Mouse (Mus musculus) adrenal gland, adult 8-10 months (tissue): ENCODE measurements around the gene Kcnh4. TPM values are rescaled to one million over a fixed set of nuclear protein-coding genes. Genes with fewer than 3 reads are reported as not detected.

Source experiments
- DNase-seq: peaks from one replicate; pipeline ENCODE4 v3.0.0; 2022
- total RNA-seq, 4 experiments: library from RNA; stranded (reverse); gene quantifications; 2 replicates each; pipeline ENCODE4 v1.2.4; 2022

The Kcnh4 gene
- total RNA-seq, 4 experiments from 2014 or later, result 0.15 to 0.31 (median 0.23) TPM

DNA sequence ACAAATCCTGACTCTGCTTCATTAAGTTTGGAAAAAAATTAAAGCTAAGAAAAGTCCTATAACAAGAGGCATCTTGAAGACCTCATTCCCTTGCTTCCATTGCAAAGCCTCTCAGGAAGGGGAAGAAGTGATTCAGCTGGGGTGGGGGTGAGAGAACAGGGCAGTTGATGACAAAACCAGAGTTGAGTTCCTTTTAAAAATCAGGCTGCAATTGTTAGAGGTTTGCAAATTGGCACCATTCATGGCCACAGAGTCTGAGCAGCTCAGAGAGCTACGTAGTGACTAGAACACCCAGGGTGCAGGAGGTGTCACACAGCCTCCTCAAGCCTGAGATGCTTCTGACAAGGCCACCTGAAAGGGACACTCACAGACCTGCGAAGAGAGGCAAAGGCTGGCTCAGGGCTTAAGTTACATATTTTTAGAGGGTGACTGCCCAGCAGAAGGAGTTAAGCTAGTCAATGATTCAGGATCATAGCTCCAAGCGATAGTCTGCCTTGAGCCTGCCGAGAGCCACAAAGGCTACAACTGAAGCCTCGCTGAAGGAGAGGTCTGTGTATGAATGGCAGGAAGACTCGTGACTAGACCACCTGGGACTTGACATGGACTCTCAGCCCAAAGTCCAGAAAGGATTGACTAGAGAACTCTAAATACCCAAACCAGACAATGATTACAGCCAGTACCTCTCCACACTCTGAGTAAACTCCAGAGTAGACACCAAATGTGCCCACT, 29.1 kb downstream of the Kcnh4 start:
- no peak for DNase-seq

- DNase-seq, result no peak
Measured at GRCm38 (mm10) chr11:100729976-100730375, 29.8 kb downstream of the Kcnh4 start.

DNA sequence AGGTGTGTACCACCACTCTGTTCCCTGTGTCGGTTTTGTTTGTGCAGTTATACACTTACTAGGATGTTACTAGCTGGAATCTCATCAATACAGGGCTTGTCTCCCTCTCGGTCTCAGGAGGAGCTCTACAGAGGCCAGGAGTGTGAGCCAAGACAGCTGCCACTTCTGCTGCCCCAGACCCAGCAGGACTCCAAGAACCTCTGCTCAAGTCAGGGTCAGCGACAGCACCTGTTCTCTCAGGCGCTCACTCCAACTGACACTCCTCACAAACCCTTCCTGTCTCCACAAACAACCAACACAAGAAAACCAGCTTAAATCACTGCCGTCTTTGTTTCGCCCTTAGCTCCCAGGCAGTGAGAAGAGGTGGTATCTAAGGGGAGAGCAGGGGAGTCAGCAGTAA, 31.1 kb downstream of the Kcnh4 start:
- no peak for DNase-seq

GRCm38 (mm10) chr11:100727201-100727600, 32.5 kb downstream of the Kcnh4 start:
- no peak for DNase-seq

- DNase-seq, result no peak
Measured at GRCm38 (mm10) chr11:100724919-100725512, 34.7 kb downstream of the Kcnh4 start.

- DNase-seq, result no peak
Measured at GRCm38 (mm10) chr11:100722493-100723028, 37.2 kb downstream of the Kcnh4 start.

DNA sequence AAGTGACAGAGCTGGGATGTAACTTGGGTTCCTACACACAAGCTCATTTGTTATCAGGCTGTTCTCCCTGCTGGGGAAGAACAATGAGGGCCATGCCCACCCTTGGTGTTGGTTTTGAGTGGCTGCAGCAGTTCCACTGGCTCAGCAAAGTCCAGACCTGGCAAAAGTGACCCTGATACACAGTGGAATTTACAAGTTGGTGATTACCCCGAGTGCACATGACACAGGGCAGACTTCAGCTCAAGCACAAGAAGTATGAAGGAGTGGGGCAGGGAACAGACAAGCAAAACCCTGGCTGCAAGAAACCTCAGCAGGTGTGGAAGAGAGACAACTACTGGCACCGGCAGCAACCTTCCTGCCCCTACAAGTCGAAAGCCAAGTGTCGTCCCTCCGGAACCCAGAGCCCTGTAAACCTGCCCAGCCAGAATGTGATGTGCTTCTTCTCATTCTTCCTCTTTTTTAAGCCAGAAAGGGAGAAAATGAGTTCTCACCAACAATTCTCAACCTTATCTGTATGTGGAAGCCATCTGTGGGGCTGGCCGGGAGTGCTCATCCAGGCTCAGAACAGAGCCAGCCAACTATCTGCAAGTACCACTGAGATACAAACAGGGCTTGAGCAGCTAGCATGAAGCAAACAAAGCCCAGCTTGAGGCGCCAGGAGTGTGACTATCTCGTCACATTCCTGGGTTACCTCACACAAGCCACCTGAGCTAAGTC, 37.8 kb downstream of the Kcnh4 start:
- DNase-seq, result no peak

DNA sequence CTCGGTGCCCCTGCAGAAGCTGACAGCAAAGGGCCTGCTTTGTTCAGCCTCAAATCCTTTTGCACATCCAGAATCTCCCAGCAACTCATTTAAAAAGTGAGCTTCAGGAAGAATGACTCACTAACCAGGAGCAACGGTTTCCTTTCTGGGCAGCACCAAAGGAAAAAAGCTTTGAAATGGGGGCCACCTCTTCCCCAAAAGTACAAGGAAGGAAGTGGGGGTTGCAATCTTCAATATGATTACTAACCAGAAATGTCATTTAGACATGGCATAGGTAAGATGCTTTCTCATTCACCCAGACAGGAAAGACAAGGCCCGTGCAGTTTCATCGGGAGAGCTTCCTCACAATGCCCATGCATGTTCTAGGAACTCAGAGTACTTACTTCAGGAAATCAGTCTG, 38.5 kb downstream of the Kcnh4 start:
- DNase-seq, result no peak

GRCm38 (mm10) chr11:100720345-100720744, 39.4 kb downstream of the Kcnh4 start:
- DNase-seq, result no peak

DNA sequence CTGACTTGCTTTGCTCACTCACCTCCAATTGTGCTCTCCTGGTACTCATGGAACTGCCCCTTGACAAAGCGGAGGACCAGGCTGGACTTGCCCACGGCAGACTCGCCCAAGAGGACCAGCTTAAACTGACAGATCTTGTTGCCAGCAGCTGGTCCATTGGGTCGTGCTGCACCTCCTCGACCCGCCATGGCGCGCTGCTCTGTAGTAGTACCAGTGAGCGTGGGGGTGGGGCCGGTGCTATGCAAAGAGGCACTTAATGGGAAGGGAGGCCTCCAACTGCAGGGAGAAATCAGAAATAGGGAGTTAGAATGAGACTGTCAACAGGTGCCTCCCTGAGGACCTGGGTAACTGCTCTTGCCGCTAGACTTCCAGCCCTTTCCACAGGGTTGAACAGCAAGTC, 39.8 kb downstream of the Kcnh4 start:
- no peak for DNase-seq

DNA sequence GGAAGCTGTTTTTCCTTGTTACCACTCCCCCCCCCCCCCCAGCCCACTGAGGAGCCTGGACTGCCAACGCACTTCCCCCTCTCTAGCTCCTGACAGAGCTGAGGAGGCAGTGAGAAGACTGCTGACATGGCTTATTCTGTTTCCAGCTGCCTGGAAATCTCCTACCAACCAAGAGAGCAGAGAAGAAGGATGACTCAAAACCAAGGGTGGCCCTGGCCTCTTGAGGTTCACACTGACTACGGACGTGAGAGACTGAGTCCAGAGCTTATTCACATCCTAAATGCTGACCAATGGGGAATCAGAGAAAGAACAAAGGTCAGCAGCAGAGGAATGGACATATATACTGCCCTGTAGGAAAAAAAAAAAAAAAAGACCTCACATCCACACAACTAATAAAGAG, 40.4 kb downstream of the Kcnh4 start:
- no peak for DNase-seq

DNA sequence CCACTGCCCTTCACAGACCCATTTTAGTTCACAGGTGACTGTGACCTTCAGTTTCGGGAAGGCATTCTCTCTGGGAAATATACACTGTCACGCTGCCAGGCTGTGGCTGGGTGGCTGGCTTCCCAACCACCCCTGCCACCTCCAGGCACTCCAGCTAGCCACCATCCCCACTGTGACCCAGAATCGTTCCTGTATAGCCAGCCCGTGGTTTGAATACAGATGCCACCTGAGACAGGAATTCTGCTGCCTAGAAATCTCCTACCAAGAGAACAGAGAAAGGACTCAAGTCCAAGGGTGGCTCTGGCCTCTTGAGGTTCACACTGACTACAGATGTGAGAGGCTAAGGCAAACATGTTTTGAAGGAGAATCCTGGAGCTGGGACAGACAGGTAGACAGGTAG, 40.9 kb downstream of the Kcnh4 start:
- no peak for DNase-seq

- no peak for DNase-seq
Measured at GRCm38 (mm10) chr11:100718462-100718861, 41.3 kb downstream of the Kcnh4 start.

DNA sequence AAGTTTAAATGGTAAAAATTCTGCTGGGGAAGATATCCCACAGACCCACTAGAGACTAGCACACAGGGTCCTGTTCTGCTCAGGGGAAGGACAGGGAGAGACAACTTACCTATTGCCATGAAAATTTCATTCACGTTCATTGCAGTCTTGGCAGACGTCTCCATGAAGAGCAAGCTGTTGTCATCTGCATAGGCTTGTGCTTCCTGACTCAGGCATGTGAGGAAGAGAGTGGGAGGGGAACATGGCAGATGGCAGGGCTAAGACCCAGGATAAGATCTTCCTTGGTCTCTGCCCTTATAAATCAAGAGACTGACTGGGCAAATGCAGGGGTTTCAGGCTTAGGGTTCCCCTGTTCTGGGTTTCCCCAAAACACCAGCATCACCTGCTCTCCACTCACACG, 43.1 kb downstream of the Kcnh4 start:
- no peak for DNase-seq

GRCm38 (mm10) chr11:100714948-100715347, 44.8 kb downstream of the Kcnh4 start:
- no peak for DNase-seq

GRCm38 (mm10) chr11:100714534-100714915, 45.2 kb downstream of the Kcnh4 start:
- peak; percentile 67 for DNase-seq

DNA sequence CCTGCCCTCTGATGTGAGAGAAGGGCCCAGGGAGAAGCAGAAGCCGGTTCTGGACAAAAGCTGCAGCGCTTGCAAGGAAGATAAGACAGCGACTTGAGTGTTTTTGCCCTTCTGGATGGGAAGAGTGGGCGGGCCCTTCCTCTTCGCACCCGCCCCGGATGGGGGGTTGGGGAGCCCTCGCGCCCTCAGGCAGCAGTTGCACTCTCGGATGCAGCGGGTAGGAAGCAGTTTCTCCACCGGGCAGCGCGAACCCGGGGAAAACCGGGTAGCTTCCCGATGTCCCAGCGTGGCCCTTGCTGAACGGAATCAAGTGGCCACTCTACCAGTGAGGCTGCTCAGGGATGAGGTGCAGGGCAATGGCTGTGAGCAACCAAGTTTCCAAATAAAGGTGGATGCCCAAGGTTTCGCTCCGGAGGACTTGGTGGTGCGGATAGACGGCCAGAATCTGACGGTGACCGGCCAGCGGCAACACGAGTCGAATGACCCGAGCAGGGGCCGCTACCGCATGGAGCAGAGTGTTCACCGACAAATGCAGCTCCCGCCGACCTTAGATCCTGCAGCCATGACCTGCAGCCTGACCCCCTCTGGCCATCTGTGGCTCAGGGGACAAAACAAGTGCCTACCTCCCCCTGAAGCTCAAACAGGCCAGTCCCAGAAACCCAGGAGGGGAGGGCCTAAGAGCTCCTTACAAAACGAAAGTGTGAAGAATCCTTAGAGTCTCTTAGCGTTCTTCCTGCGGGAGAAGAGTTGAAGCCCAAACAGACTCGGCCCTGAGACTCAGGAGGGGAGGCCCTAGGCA, 45.8 kb downstream of the Kcnh4 start, which contains the start of gene Hspb9:
Hspb9 (plus strand) TSS at position 116 of the 799 bp plus-strand sequence.
- DNase-seq, result peak; percentile 64

DNA sequence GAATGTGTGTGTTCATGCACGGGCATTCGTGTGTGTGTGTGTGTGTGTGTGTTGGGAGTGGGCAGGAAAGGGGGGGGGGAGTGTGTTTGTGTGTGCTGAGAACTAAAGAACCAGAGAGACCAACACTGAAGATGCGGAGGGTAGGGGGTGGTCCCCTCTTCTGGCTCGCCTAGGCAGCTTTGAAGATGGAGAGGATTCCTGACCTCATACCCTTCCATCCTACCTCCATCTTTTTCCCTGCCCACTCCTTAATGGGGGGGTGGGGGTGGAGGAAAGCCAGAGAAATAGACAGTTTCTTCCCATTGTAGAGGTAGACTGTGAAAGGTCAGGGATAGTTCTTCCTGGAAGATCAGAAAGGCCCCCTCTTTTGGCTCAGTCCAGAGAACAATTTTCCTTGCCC, 46.6 kb downstream of the Kcnh4 start:
- DNase-seq, result no peak

GRCm38 (mm10) chr11:100711783-100712615, 47.7 kb downstream of the Kcnh4 start, which contains the start of gene Kat2a:
Gene Kat2a, minus strand, starts transcription at chr11:100712465.
- DNase-seq, result peak; percentile 71

GRCm38 (mm10) chr11:100710977-100711376, 48.8 kb downstream of the Kcnh4 start:
- DNase-seq, result no peak

DNA sequence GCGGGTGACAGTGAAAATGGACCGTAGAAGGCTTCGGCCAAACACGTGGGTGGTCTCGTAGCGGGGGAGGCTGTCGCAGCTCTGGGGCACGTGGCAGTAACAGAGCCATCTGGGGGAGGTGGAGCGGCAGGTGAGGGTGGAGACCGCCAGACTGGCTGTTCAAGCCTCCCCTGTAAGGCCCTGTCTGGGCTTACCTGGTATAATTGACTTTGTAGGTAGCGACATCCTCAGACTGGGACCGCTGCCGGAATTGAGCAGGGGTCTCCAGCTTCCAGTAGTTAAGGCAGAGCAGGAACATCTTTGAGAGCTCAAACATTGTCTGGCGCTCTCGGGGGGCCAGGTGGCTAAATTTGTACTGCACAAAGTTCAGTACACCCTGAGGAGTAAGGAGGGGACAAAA, 49.2 kb downstream of the Kcnh4 start:
- DNase-seq, result no peak
